Mouse (Mus musculus): Measurements from ENCODE around the gene Ptprg. TPM values are rescaled to one million over a fixed set of nuclear protein-coding genes. Genes with fewer than 3 reads are reported as not detected.

Ptprg gene
- polyA plus RNA-seq, 1 experiment from 2014 or later, result 30.1 TPM

- peaks cover 15% of the 10 kb centered on the region; the same call in 1 of the 2 replicates for H3K4me1 ChIP-seq
- no peak overlapping the region for H3K9ac ChIP-seq (replicated peaks)
- H3K27me3 ChIP-seq, result no peaks in the 10 kb centered on the region
- no peak overlapping the region for H3K27ac ChIP-seq (replicated peaks)
- no peak overlapping the region for H3K4me3 ChIP-seq
- no peaks in the 10 kb centered on the region for H3K36me3 ChIP-seq
- H3K4me2 ChIP-seq (replicated peaks), result no peak overlapping the region
- ATAC-seq (replicated peaks), result no peak
- H3K9me3 ChIP-seq, result no peaks in the 10 kb centered on the region
- WGBS, result 74% methylated on average over 4 of the region's 4 CpGs
Measured at GRCm38 (mm10) chr14:12085078-12085477, 531.7 kb downstream of the Ptprg start.

- Histone ChIP-seq H3K27ac (replicated peaks) (no peak overlapping the region), H3K4me2 (replicated peaks) (no peak overlapping the region), H3K27me3 (no peaks in the 10 kb centered on the region), H3K36me3 (no peaks in the 10 kb centered on the region), H3K4me3 (no peak overlapping the region), H3K9me3 (no peaks in the 10 kb centered on the region), H3K4me1 (peaks cover 12% of the 10 kb centered on the region; the same call in 1 of the 2 replicates), H3K9ac (replicated peaks) (no peak overlapping the region)
- 11% methylated on average over 5 of the region's 5 CpGs for WGBS
- peak; percentile 44 for ATAC-seq (replicated peaks)
Measured at GRCm38 (mm10) chr14:12086167-12086566, 532.8 kb downstream of the Ptprg start.

DNA sequence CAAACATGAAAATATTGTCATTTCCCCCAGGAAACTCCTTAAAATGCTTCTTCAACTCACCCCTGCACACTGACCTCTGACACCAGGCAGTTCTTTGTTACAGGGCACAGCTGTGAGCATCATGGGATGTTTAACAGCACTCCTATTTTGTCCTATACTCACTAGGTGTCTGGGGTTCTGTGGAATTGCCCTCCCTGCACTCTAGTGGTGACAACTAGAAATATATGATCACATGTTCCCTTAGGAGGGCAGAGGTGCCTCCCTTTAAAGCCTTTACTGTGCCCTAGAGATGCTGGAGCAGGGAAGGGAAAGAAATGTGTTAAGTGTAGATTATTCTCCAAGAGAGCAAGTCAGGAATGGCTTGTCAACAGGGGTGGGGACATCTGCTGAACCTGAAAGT, 536.6 kb downstream of the Ptprg start:
- peaks cover 12% of the 10 kb centered on the region; the same call in 1 of the 2 replicates for H3K4me1 ChIP-seq
- no peaks in the 10 kb centered on the region for H3K27me3 ChIP-seq
- H3K27ac ChIP-seq (replicated peaks), result no peak overlapping the region
- no peak overlapping the region for H3K9ac ChIP-seq (replicated peaks)
- H3K4me3 ChIP-seq, result no peak overlapping the region
- no peaks in the 10 kb centered on the region for H3K36me3 ChIP-seq
- no peak for ATAC-seq (replicated peaks)
- H3K4me2 ChIP-seq (replicated peaks), result no peak overlapping the region
- no peaks in the 10 kb centered on the region for H3K9me3 ChIP-seq

DNA sequence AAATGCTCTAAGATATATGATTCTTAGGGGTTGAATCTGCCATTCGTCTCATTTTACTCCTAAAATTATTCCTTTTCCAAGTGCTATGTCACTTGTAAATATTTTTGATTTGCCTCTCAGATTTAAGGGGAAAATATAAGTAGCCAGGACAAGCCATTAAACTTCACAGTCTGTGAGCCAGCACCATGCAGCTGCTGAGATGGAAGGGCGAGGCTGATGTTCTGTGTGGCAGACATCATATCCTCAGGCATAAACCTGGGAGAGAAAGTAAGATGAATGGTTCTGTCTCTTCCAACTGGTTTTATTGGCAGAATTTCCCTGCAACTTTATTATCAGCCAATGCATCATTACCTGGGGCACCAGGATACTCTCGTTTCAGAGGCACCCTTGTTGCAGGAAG, 538.4 kb downstream of the Ptprg start:
- 77% methylated on average over 3 of the region's 3 CpGs for WGBS
- H3K4me3 ChIP-seq, result no peak overlapping the region

GRCm38 (mm10) chr14:12099390-12100333, 546.3 kb downstream of the Ptprg start:
- Histone ChIP-seq H3K27me3 (no peaks in the 10 kb centered on the region), H3K4me1 (no peaks in the 10 kb centered on the region), H3K9me3 (no peaks in the 10 kb centered on the region), H3K4me3 (no peak overlapping the region), H3K9ac (replicated peaks) (no peak overlapping the region), H3K4me2 (replicated peaks) (no peak overlapping the region), H3K36me3 (no peaks in the 10 kb centered on the region), H3K27ac (replicated peaks) (no peak overlapping the region)
- ATAC-seq (replicated peaks), result no peak
- 66% methylated on average over 12 of the region's 12 CpGs for WGBS

More for the DNA sequence above, 538.4 kb downstream of the Ptprg start:
- H3K27ac ChIP-seq (replicated peaks), result no peak overlapping the region
- no peaks in the 10 kb centered on the region for H3K36me3 ChIP-seq
- H3K4me2 ChIP-seq (replicated peaks), result no peak overlapping the region
- no peaks in the 10 kb centered on the region for H3K27me3 ChIP-seq
- no peak for ATAC-seq (replicated peaks)
- 0 out of 2 replicates have a peak, but pooled peaks cover under 1% of the 10 kb centered on the region for H3K4me1 ChIP-seq
- H3K9ac ChIP-seq (replicated peaks), result no peak overlapping the region
- H3K9me3 ChIP-seq, result no peaks in the 10 kb centered on the region

GRCm38 (mm10) chr14:12102389-12103325, 549.3 kb downstream of the Ptprg start:
- Histone ChIP-seq H3K27me3 (no peaks in the 10 kb centered on the region), H3K9me3 (no peaks in the 10 kb centered on the region), H3K36me3 (no peaks in the 10 kb centered on the region), H3K4me2 (replicated peaks) (no peak overlapping the region), H3K9ac (replicated peaks) (no peak overlapping the region), H3K4me1 (no peaks in the 10 kb centered on the region), H3K4me3 (no peak overlapping the region), H3K27ac (replicated peaks) (no peak overlapping the region)
- WGBS, result 82% methylated on average over 11 of the region's 11 CpGs
- no peak; the same call in 1 of the 2 replicates for ATAC-seq (replicated peaks)

DNA sequence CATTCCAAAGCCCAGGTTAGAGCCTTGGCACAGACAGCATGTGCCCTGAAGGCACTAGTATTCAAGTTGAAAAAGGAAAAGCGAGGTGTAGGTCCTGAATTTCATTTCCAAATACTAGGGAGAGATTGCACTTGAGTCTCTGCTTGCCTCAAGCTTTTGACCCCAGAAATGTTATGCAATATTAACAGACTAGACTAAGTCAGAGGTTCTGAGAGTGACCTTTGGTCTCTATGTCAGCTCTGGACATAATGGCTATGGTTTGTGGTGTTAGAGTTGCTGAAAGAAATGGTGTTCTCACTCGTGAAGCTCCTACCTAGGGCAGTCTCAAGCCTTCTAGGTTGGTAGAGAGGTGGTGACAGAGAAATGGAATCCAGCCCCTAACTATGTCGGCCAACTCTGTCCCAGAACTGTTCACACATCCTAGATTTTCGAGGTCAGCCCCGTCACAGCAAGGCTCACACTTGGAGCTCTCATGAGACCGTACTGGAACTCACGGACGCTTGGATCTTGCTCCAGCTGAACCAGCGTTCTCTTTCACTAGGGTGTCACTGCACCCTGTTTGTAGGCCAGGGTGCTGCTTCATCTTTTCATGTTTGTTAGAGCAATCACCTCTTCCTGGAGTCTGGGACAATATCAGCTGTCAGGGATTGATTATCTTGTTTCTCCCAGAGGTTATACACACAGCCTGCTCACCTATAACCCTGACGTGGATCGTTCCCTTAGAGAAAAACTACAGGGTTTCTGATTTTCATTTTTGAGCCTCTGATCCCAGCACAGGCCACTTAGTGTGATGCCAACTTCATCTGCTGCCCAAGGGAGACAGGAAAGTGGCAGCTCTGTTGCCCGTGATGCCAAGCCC, 551.2 kb downstream of the Ptprg start:
- no peak for ATAC-seq (replicated peaks)

DNA sequence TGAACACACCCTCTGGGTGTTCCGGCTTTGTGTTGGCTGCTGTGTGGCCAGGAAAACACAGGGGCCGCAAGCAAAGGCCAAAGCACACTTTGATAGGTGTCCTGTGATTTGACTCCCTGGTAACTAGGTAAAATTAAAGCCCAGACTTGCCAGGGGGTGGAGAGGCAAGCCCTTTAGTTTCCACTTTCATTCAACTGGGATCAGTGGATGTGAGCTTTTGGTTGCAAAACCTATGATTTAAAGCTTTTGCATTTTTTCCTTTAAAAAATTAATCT, 551.8 kb downstream of the Ptprg start:
- WGBS, result 78% methylated on average over 2 of the region's 2 CpGs
- ATAC-seq (replicated peaks), result no peak
- Histone ChIP-seq H3K4me3 (no peak overlapping the region), H3K27me3 (no peaks in the 10 kb centered on the region), H3K36me3 (no peaks in the 10 kb centered on the region), H3K9me3 (no peaks in the 10 kb centered on the region), H3K4me1 (no peaks in the 10 kb centered on the region), H3K9ac (replicated peaks) (no peak overlapping the region), H3K4me2 (replicated peaks) (no peak overlapping the region), H3K27ac (replicated peaks) (no peak overlapping the region)

More for the DNA sequence above, 551.2 kb downstream of the Ptprg start:
- no peaks in the 10 kb centered on the region for H3K36me3 ChIP-seq
- H3K27me3 ChIP-seq, result no peaks in the 10 kb centered on the region
- H3K4me2 ChIP-seq (replicated peaks), result no peak overlapping the region
- H3K9ac ChIP-seq (replicated peaks), result no peak overlapping the region
- no peaks in the 10 kb centered on the region for H3K4me1 ChIP-seq
- WGBS, result 86% methylated on average over 12 of the region's 12 CpGs
- no peaks in the 10 kb centered on the region for H3K9me3 ChIP-seq
- H3K4me3 ChIP-seq, result no peak overlapping the region
- no peak overlapping the region for H3K27ac ChIP-seq (replicated peaks)

DNA sequence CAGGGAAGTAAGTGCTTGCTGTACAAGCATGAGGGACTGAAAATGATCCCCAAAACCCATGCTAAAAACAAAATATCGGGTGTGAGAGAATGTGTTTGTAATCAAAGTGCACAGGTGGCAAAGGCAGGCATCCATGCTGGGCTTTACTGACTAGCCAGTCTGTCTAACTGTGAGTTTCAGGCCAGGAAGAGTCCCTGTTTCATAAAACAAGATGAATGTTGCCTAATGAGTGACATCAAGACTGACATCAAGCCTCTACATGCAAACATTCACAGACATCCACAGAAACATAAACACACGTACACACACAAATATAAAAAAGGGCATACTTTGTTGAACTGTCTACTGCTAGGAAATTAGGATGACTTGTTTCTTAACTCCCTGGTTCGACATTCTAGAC, 552.3 kb downstream of the Ptprg start:
- Histone ChIP-seq H3K4me2 (replicated peaks) (no peak overlapping the region), H3K9me3 (no peaks in the 10 kb centered on the region), H3K4me1 (no peaks in the 10 kb centered on the region), H3K36me3 (no peaks in the 10 kb centered on the region), H3K4me3 (no peak overlapping the region), H3K27ac (replicated peaks) (no peak overlapping the region), H3K9ac (replicated peaks) (no peak overlapping the region), H3K27me3 (no peaks in the 10 kb centered on the region)
- WGBS, result 94% methylated on average over 3 of the region's 3 CpGs
- ATAC-seq (replicated peaks), result no peak

- no peak overlapping the region for H3K9ac ChIP-seq (replicated peaks)
- H3K4me2 ChIP-seq (replicated peaks), result no peak overlapping the region
- no peak for ATAC-seq (replicated peaks)
- WGBS, result 75% methylated on average over 7 of the region's 7 CpGs
- no peaks in the 10 kb centered on the region for H3K4me1 ChIP-seq
- H3K27me3 ChIP-seq, result no peaks in the 10 kb centered on the region
- H3K9me3 ChIP-seq, result no peaks in the 10 kb centered on the region
- no peak overlapping the region for H3K27ac ChIP-seq (replicated peaks)
- no peak overlapping the region for H3K4me3 ChIP-seq
- no peaks in the 10 kb centered on the region for H3K36me3 ChIP-seq
Measured at GRCm38 (mm10) chr14:12107459-12107858, 554.1 kb downstream of the Ptprg start.

DNA sequence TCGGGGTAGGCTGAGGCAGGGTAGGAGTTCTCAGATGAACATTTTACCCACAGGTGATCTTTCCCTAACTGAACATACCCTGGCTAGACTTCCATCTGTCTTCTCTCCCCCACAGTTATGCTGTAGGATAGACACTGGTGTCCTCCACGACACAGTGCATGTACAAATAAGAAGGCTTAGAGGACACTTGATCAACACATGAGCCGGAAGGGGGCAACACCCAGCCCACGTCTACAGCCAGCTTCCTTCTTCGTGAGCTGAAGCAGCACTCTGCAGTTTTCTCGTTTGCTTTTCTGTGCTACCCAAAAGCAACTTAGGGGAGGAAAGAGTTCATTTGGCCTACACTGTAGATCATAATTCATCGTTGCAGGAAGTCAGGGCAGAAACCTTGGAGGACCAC, 554.7 kb downstream of the Ptprg start:
- Histone ChIP-seq H3K4me2 (replicated peaks) (no peak overlapping the region), H3K27me3 (no peaks in the 10 kb centered on the region), H3K4me3 (no peak overlapping the region), H3K4me1 (0 out of 2 replicates have a peak, but pooled peaks cover 2% of the 10 kb centered on the region), H3K9ac (replicated peaks) (no peak overlapping the region), H3K27ac (replicated peaks) (no peak overlapping the region), H3K36me3 (no peaks in the 10 kb centered on the region), H3K9me3 (no peaks in the 10 kb centered on the region)
- no peak for ATAC-seq (replicated peaks)
- WGBS, result 89% methylated on average over 7 of the region's 7 CpGs
